Mouse (Mus musculus) liver, postnatal 0 days (tissue): Measurements from ENCODE around the gene C2. TPM values are rescaled to one million over a fixed set of nuclear protein-coding genes. Genes with fewer than 3 reads are reported as not detected.

Source experiments
- ATAC-seq: fragments of 200-750 bp; cut with Nextera tagmentation; 2 replicates; pipeline ENCODE4 v1.8.0; 2017; ENCODE audit warnings: mild to moderate bottlenecking, moderate library complexity
- DNase-seq: peaks from one replicate; pipeline ENCODE4 v3.0.0-alpha.2; 2016
- H3K27ac ChIP-seq: fragments of 300-500 bp; sonication (generic); 2 replicates; pipeline ENCODE4 v1.5.1; 2014; ENCODE audit warnings: antibody characterized with exemption, moderate library complexity, mild to moderate bottlenecking, low read depth
- H3K27me3 ChIP-seq: fragments of 300-500 bp; sonication (generic); 2 replicates; pipeline ENCODE4 v1.6.1; 2014; ENCODE audit warnings: low read length, control low read depth, mixed read lengths; ENCODE audit not compliant: insufficient read depth
- H3K36me3 ChIP-seq: fragments of 300-500 bp; sonication (generic); replicated peaks from 2 replicates; pipeline ENCODE4 v1.6.1; 2014; ENCODE audit warnings: mild to moderate bottlenecking, control low read depth, low read length, moderate library complexity, mixed read lengths; ENCODE audit not compliant: insufficient read depth
- H3K4me1 ChIP-seq: fragments of 300-500 bp; sonication (generic); 2 replicates; pipeline ENCODE4 v1.6.1; 2014; ENCODE audit warnings: antibody characterized with exemption, mild to moderate bottlenecking, control low read depth; ENCODE audit not compliant: insufficient read depth
- H3K4me2 ChIP-seq: fragments of 300-500 bp; sonication (generic); 2 replicates; pipeline ENCODE4 v1.6.1; 2014; ENCODE audit warnings: low read depth, mild to moderate bottlenecking, low read length, moderate library complexity, mixed read lengths
- H3K4me3 ChIP-seq: fragments of 300-500 bp; sonication (generic); 2 replicates; pipeline ENCODE4 v1.5.1; 2014; ENCODE audit warnings: low read depth, low read length
- H3K9ac ChIP-seq: fragments of 300-500 bp; sonication (generic); replicated peaks from 2 replicates; pipeline ENCODE4 v1.6.1; 2014; ENCODE audit warnings: mild to moderate bottlenecking, moderate library complexity
- H3K9me3 ChIP-seq: fragments of 300-500 bp; sonication (generic); 2 replicates; pipeline ENCODE4 v1.6.1; 2016; ENCODE audit warnings: mild to moderate bottlenecking, control low read depth, low read length, mixed read lengths
- CTCF ChIP-seq: sonication (generic); IDR thresholded peaks from 2 replicates; pipeline ENCODE4 v1.5.1; 2016; ENCODE audit warnings: antibody characterized with exemption, low read depth
- EP300 ChIP-seq: IDR thresholded peaks from 2 replicates; pipeline ENCODE4 v1.6.1; 2016; ENCODE audit warnings: antibody characterized with exemption, low read depth, mild to moderate bottlenecking
- WGBS: fragments of 180-500 bp; shearing (Covaris S2); extraction: QIAGEN DNeasy Blood & Tissue Kit; methylation state at CpG from one replicate; pipeline ENCODE4 v1.1.7; 2014; ENCODE audit not compliant: insufficient replicate concordance; 5-methylcytosine and 5-hydroxymethylcytosine counted together
- polyA plus RNA-seq: library from polyadenylated mRNA; unstranded; fragments of >200 nt; fragmentation: Nextera tagmentation; extraction: Ambion mirVana; gene quantifications from 2 replicates; pipeline ENCODE4 v1.2.1, GENCODE M21; 2015

The C2 gene
- polyA plus RNA-seq, 1 experiment from 2014 or later, result 35.7 TPM

DNA sequence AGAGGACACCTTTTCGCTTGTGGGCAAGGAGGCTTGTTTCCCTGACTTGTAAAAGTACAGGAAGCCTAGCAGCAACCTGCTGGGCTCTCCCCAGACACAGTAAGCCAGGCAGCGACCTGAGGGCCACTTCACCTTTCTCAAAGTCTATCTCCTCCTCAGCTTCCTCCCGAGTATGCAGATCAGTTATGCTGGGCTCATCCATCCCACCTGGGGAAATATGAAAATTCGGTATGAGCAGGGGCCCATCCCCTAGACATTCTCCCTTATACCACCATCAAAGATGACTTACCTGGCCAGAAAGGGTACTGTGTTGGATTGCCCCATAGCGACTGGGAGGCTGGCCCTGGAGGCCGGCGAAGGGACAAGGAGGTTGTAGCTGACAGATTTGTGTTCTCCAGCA is 50.5 kb downstream of the C2 start:
- TF ChIP-seq EP300 (no peak), CTCF (no peak)
- Histone ChIP-seq H3K4me1 (peaks cover 13% of the 10 kb centered on the region), H3K9ac (no peak overlapping the region), H3K4me2 (no peak overlapping the region), H3K27me3 (no peaks in the 10 kb centered on the region), H3K9me3 (no peaks in the 10 kb centered on the region), H3K36me3 (peaks cover 42% of the 10 kb centered on the region), H3K27ac (no peak overlapping the region), H3K4me3 (no peak overlapping the region)
- DNase-seq, result no peak
- 90% methylated on average over 7 of the region's 7 CpGs for WGBS
- ATAC-seq, result no peak

DNA sequence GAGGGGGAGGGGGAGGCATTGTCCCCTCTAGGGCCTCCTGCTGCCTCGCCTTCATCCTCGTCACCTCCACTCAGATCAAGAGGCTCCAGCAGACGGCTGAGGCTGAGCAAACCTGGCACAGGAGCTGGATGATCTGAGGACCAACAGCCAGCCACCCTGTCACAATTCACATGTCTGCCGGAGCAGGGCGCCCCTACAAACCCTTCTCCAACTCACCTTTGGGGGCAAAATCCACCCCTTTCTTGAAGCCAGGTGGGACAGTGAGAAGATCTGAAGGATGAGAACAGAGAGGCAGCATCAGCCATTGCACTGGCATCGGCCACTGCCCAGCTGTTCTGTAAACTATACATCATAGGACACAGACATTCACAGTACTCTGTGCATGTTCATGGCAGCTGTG is 50.9 kb downstream of the C2 start:
- no peak for TF ChIP-seq EP300
- TF ChIP-seq CTCF, result no peak
- peaks cover 13% of the 10 kb centered on the region for H3K4me1 ChIP-seq
- no peaks in the 10 kb centered on the region for H3K27me3 ChIP-seq
- no peak overlapping the region for H3K4me3 ChIP-seq
- H3K9me3 ChIP-seq, result no peaks in the 10 kb centered on the region
- peaks cover 41% of the 10 kb centered on the region for H3K36me3 ChIP-seq
- no peak overlapping the region for H3K27ac ChIP-seq
- H3K4me2 ChIP-seq, result no peak overlapping the region
- ATAC-seq, result no peak
- H3K9ac ChIP-seq, result no peak overlapping the region
- 90% methylated on average over 6 of the region's 6 CpGs for WGBS
- no peak for DNase-seq

DNA sequence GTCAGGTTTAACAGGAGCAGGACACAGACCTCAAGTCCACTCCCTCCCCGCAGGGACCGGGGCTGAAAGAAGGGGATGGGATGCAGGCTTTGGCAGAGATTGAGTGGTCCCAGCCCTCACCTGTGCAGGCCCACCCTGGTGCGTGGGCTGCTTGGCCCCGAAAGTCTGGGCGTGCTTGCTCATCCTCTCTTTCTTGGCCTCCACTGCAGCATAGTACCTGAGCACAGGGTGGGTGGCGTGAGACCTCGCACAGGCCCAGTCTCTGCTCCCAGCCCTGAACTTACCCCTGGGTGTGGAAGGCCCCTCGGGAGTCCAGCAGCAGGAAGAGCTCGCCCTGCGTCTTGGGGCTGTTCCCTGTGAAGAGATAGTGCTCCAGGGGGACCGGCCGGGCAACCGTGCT is 53.2 kb downstream of the C2 start:
- H3K4me1 ChIP-seq, result peaks cover 7% of the 10 kb centered on the region
- H3K27ac ChIP-seq, result no peak overlapping the region
- H3K9ac ChIP-seq, result no peak overlapping the region
- H3K4me3 ChIP-seq, result no peak overlapping the region
- WGBS, result 91% methylated on average over 13 of the region's 13 CpGs
- H3K27me3 ChIP-seq, result no peaks in the 10 kb centered on the region
- H3K9me3 ChIP-seq, result no peaks in the 10 kb centered on the region
- TF ChIP-seq EP300 (no peak), CTCF (no peak)
- no peak overlapping the region for H3K4me2 ChIP-seq
- H3K36me3 ChIP-seq, result peaks cover 53% of the 10 kb centered on the region
- ATAC-seq (no peak), DNase-seq (no peak)

DNA sequence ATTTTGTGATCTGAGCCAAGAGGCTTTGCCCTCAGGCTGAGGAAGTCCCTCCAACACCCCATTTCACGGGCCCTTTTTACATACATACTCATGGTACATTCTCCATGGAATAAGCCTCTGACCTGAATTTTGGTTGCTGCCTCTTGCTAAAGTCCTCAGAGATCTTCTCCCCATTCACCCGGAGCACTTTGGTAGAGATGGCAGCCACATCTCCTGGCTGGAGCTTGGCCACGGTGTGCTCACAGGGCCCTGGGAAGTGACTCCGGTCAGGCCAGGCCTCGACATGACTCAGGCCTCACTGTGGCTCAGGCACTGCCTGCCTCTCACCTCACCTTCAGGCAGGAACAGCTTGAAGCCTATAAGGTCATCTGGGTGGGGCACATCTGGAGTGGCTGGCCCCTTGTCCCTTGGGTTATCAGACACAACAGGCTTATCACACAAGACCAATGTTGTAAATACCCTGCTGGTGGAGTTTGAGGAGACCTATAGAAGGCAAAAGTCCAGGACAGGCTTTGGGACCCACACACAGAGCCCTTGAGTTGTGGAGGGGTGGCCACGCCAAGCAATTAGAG is 57.2 kb downstream of the C2 start:
- TF ChIP-seq CTCF (no peak), EP300 (no peak)
- Histone ChIP-seq H3K27ac (no peak overlapping the region), H3K9ac (no peak overlapping the region), H3K27me3 (no peaks in the 10 kb centered on the region), H3K4me2 (no peak overlapping the region), H3K9me3 (no peaks in the 10 kb centered on the region), H3K4me3 (no peak overlapping the region), H3K4me1 (peaks cover 13% of the 10 kb centered on the region), H3K36me3 (peaks cover 47% of the 10 kb centered on the region)
- no peak for DNase-seq
- ATAC-seq, result no peak
- 78% methylated on average over 6 of the region's 6 CpGs for WGBS

DNA sequence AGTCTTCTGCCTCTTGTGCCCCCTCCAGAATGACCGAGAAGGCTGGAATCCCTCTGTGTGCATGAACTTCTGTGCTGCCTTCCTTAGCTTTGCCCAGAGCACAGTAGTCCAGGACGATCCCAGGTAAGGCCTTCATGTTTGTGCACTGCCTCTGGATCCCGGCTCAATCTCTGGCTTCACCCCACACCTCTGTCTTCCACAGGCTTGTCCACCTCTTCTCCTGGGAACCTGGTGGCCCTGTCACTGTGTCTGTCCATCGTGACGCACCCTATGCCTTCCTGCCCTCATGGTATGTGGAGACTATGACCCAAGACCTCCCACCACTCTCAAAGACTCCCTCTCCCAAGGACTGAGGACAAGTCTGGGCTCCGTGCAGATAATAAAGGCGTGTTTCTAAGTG is 59.3 kb downstream of the C2 start:
- H3K4me3 ChIP-seq, result no peak overlapping the region
- no peaks in the 10 kb centered on the region for H3K9me3 ChIP-seq
- H3K4me2 ChIP-seq, result no peak overlapping the region
- WGBS, result 89% methylated on average over 7 of the region's 7 CpGs
- TF ChIP-seq EP300 (no peak), CTCF (no peak)
- peaks cover 40% of the 10 kb centered on the region for H3K36me3 ChIP-seq
- ATAC-seq (no peak), DNase-seq (no peak)
- no peak overlapping the region for H3K27ac ChIP-seq
- no peaks in the 10 kb centered on the region for H3K27me3 ChIP-seq
- peaks cover 16% of the 10 kb centered on the region for H3K4me1 ChIP-seq
- no peak overlapping the region for H3K9ac ChIP-seq

DNA sequence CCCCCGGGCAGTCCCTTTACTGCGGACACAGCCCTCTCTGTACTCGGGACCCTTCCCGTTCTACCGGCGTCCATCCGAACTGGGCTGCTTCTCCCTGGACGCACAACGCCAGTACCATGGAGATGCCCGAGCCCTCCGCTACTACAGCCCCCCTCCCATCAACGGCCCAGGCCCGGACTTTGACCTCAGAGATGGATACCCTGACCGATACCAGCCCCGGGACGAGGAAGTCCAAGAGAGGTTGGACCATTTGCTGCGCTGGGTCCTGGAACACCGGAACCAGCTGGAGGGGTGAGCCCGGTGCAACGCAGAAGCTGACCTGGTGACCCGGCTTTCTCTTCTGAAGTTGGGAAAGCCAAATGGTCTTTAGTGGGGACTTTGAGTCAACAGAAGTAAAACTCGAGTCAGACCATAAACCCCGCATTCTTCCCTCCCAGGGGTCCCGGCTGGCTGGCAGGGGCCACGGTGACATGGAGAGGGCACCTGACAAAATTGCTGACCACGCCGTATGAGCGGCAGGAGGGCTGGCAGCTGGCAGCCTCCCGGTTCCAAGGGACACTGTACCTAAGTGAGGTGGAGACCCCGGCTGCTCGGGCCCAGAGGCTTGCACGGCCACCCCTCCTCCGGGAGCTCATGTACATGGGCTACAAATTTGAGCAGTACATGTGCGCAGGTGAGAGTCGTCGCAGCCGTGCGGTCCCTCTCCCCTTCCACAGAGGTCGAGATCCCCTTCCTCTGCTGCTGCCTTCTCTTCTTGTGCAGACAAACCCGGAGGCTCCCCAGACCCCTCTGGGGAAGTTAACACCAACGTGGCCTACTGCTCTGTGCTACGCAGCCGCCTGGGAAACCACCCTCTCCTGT is 60.4 kb downstream of the C2 start:
- H3K4me3 ChIP-seq, result peak overlapping the region; percentile 83
- peak overlapping the region; percentile 99 for H3K4me2 ChIP-seq
- H3K4me1 ChIP-seq, result peaks cover 16% of the 10 kb centered on the region
- TF ChIP-seq EP300, result no peak
- no peak for TF ChIP-seq CTCF
- no peaks in the 10 kb centered on the region for H3K9me3 ChIP-seq
- WGBS, result 32% methylated on average over 43 of the region's 43 CpGs
- peak; percentile 38 for DNase-seq
- H3K27ac ChIP-seq, result peak overlapping the region; percentile 75
- peak overlapping the region; percentile 71 for H3K9ac ChIP-seq
- H3K27me3 ChIP-seq, result no peaks in the 10 kb centered on the region
- peaks cover 31% of the 10 kb centered on the region for H3K36me3 ChIP-seq
- peak; percentile 18 for ATAC-seq
